Mouse (Mus musculus) neutrophil, adult 83 days (primary cell): ENCODE results near the gene Cyp3a16. TPM values are rescaled to one million over a fixed set of nuclear protein-coding genes. Genes with fewer than 3 reads are reported as not detected.

Experiments used
- total RNA-seq, 2 experiments: library from RNA; stranded (reverse); gene quantifications; one replicate each; pipeline ENCODE4 v1.2.4; 2023

Cyp3a16 gene
- not detected for total RNA-seq

DNA sequence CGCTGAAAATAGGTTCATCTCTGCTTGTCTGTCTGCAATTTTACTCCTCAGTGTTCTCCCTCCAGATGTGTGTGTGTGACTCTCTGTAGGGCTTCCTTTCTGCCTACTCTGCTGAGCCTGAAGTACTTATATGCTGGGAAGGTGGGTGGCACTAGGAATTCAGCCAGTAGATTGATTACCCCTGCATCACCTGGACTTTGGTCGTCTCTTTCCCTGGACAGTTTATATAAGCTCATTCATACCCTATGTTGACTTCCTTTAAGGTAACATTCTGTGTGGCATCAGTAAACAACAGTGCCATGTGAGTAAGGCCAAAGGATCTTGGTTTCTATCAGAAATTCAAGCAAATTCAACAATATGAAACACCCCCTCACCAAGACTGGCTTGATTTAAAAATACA is at the start of gene Cyp3a16:
Gene Cyp3a16 (minus strand): TSS at position 101 of the 400 bp plus-strand sequence.

Other genes with a start within 250 kb of the Cyp3a16 start
- gene Zfp655, start 238.0 kb downstream of the Cyp3a16 start, total RNA-seq = 10 to 100 TPM; 46.1 to 56.4 TPM
- 1 to 10 TPM; 7.8 to 8.1 TPM for gene Zscan25, start 189.2 kb downstream of the Cyp3a16 start, total RNA-seq
- not detected for gene Cyp3a57, start 124.4 kb downstream of the Cyp3a16 start, total RNA-seq
- gene Cyp3a41b, start 115.0 kb upstream of the Cyp3a16 start, total RNA-seq = not detected